Mouse (Mus musculus): Measurements from ENCODE around the gene Hdgf. TPM values are rescaled to one million over a fixed set of nuclear protein-coding genes. Genes with fewer than 3 reads are reported as not detected.

Gene Hdgf
- polyA plus RNA-seq, 1 experiment from 2014 or later, result 258 TPM

DNA sequence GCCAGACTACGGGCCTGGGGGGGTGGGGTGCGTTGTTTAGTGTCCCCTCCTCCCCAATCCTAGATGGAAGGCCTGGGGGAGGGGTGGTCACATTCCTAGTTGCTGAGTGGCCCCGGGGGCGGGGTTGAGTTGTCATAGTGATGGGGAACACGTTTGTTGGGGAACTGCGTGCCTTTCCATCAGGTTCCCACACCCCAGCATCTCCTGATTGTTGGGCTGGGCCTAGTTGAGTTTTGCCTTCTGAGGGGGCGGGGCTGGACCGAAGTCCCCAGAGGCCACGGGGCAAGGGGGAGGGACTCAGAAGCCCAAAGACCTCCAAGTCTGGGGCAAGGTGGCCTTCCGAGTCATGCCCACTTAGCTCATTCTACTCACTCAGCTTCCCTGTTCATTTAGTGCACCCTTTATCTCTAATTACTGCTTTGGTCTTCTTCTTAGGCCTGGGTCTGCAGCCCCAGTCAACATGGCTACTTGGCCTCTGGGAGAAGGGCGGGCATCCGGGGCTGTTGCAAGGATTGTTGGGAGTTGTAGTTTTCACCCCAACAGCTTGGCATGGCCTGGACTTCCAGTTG is 4.5 kb downstream of the Hdgf start:
- H3K27me3 ChIP-seq, result no peaks in the 10 kb centered on the region
- peak overlapping the region; percentile 96 for H3K27ac ChIP-seq
- peak overlapping the region; percentile 40 for H3K4me3 ChIP-seq
- H3K4me2 ChIP-seq, result peak overlapping the region; percentile 74
- H3K9ac ChIP-seq, result peak overlapping the region; percentile 36
- peak; percentile 29 for ATAC-seq (ENCODE audit: borderline replicate concordance, extremely low read depth, low FRiP score, low TSS enrichment)
- no peaks in the 10 kb centered on the region for H3K9me3 ChIP-seq
- H3K36me3 ChIP-seq, result peaks cover 28% of the 10 kb centered on the region
- H3K4me1 ChIP-seq, result peaks cover 41% of the 10 kb centered on the region
- 8% methylated on average over 12 of the region's 12 CpGs for WGBS

DNA sequence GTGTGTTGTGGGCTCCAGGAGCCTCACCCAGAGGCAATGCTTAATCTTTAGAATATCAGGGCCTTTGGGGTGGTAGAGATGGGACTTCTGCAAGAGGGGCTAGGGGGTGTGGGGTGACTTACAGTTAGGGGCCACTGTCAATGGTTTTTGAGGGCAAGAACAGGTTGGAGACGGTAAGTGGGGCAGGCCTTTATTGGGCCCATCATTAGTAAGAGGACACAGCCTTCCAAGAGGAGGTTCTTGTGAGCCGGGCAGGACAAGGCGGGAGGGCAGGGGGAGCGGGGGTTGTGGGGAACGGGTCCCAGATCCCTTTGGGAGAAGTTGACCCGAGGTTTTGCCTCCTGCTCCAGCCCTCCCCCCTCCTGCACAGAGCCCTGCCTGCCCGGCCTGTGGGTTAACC is 7.4 kb downstream of the Hdgf start:
- H3K36me3 ChIP-seq, result peaks cover 48% of the 10 kb centered on the region
- H3K4me3 ChIP-seq, result no peak overlapping the region
- no peak overlapping the region for H3K9ac ChIP-seq
- peaks cover 33% of the 10 kb centered on the region for H3K4me1 ChIP-seq
- ATAC-seq (ENCODE audit: borderline replicate concordance, extremely low read depth, low FRiP score, low TSS enrichment), result no peak
- H3K4me2 ChIP-seq, result no peak overlapping the region
- H3K9me3 ChIP-seq, result no peaks in the 10 kb centered on the region
- no peak overlapping the region for H3K27ac ChIP-seq
- WGBS, result 72% methylated on average over 7 of the region's 7 CpGs
- H3K27me3 ChIP-seq, result no peaks in the 10 kb centered on the region

DNA sequence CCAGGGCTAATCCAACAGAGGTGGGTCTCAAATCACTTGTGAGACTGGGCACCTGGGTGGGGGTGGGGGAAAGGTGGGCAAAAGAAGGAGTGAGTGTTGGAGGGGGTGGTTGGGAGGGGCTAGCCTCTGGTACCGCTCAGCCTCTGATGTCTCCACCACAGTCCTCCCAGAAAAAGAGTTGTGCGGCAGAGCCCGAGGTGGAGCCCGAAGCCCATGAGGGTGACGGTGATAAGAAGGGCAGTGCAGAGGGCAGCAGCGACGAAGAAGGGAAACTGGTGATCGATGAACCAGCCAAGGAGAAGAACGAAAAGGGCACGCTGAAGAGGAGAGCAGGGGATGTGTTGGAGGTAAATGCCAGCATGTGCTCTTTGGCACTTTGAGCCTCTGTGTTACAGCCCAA is 7.8 kb downstream of the Hdgf start:
- no peak overlapping the region for H3K4me3 ChIP-seq
- no peaks in the 10 kb centered on the region for H3K9me3 ChIP-seq
- WGBS, result 87% methylated on average over 10 of the region's 10 CpGs
- no peak overlapping the region for H3K9ac ChIP-seq
- H3K4me1 ChIP-seq, result peaks cover 33% of the 10 kb centered on the region
- no peaks in the 10 kb centered on the region for H3K27me3 ChIP-seq
- H3K27ac ChIP-seq, result no peak overlapping the region
- no peak for ATAC-seq (ENCODE audit: borderline replicate concordance, extremely low read depth, low FRiP score, low TSS enrichment)
- peaks cover 48% of the 10 kb centered on the region for H3K36me3 ChIP-seq
- no peak overlapping the region for H3K4me2 ChIP-seq

DNA sequence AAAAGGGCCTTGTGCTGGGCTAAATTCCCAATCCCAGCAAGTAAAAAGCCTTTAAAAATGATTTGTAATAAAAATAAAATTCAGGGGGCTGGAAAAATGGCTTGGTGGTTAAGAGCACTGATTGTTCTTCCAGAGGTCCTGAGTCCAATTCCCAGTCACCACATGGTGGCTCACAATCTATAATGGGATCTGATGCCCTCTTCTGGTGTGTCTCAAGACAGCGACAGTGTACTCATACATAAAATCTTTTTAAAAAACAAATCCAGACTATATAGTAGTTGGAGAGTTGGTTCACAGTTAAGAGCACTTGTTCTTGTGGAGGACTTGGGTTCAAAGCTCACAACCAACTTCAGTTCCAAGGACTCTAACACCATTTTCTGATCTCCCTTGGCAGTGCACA is 10.9 kb downstream of the Hdgf start:
- Histone ChIP-seq H3K27ac (no peak overlapping the region), H3K9me3 (no peaks in the 10 kb centered on the region), H3K27me3 (no peaks in the 10 kb centered on the region), H3K4me1 (peaks cover 15% of the 10 kb centered on the region), H3K4me2 (no peak overlapping the region), H3K36me3 (peaks cover 51% of the 10 kb centered on the region), H3K4me3 (no peak overlapping the region), H3K9ac (no peak overlapping the region)
- WGBS, result 81% methylated on average over 1 of the region's 1 CpGs
- no peak for ATAC-seq (ENCODE audit: borderline replicate concordance, extremely low read depth, low FRiP score, low TSS enrichment)

DNA sequence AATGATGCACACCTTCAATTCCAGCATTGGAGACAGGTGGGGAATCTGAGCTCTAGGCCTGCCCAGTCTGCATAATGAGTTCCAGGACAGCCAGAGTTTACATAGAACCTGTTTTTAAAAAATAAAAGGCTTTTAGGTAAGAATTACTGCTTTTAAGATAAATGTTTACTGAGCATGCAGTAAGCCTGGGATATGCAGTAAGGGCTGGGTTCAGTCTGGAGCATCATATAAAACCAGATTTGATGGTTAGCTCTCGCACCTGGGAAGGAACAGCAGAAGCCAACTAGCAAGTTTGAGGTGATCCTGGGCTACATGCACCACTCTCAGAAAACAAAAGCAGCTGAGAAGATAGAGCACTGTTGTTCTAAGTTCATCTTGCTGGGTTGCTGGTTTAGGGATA is 12.4 kb downstream of the Hdgf start:
- H3K4me3 ChIP-seq, result no peak overlapping the region
- peaks cover 58% of the 10 kb centered on the region for H3K36me3 ChIP-seq
- ATAC-seq (ENCODE audit: borderline replicate concordance, extremely low read depth, low FRiP score, low TSS enrichment), result no peak
- H3K4me1 ChIP-seq, result peaks cover 15% of the 10 kb centered on the region
- H3K9ac ChIP-seq, result no peak overlapping the region
- H3K27me3 ChIP-seq, result no peaks in the 10 kb centered on the region
- H3K27ac ChIP-seq, result peak overlapping the region; percentile 86; the same call in 1 of the 2 replicates
- no peaks in the 10 kb centered on the region for H3K9me3 ChIP-seq
- peak overlapping the region; percentile 79; the same call in 1 of the 2 replicates for H3K4me2 ChIP-seq
- WGBS, result 89% methylated on average over 1 of the region's 1 CpGs

DNA sequence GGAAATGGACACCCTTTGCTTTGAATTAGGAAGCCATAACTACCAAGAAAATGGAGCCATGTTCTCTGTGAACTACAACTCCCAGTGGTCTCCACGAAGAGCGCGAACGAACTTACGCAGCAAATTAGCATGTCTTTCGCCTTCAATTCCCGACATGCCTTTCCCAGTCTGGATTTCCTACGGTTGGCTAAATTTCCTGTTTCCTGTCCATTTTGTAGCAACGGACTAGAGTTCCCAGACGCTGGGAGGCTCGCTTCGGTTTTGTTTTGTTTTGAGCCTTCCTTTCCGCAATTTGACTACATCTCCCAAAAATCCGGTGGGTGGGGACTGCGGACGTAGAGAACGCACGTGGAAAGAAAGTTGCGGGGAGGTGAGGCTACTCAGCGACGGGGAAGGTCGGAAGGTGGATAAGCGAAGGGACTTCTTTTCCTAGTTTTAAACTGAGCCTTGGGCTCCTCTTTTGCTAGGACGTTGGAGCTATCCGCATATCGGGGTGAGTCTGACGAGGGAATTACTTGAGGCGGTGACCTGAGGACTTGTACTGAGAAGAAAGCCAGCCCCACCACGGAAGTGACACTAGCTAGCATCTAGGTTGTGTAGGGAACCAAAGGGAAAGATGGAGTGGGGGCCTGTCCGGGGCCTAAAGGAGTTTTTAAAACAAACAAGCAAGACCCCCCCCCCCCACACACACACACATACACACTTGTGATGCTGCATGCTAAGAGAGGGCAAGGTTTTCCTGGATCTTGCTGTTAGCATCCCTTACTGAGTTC is 13.4 kb downstream of the Hdgf start, which contains the start of gene Mrpl24:
Mrpl24 (plus strand) TSS at position 171 of the 773 bp plus-strand sequence.
- no peaks in the 10 kb centered on the region for H3K9me3 ChIP-seq
- under 1% methylated on average over 30 of the region's 30 CpGs for WGBS

GRCm38 (mm10) chr3:87920270-87920943 is 14.3 kb downstream of the Hdgf start:
- peak overlapping the region; percentile 79 for H3K4me2 ChIP-seq
- peaks cover 57% of the 10 kb centered on the region for H3K36me3 ChIP-seq
- no peaks in the 10 kb centered on the region for H3K27me3 ChIP-seq
- H3K4me3 ChIP-seq, result peak overlapping the region; percentile 76
- no peak overlapping the region for H3K27ac ChIP-seq
- ATAC-seq (ENCODE audit: borderline replicate concordance, extremely low read depth, low FRiP score, low TSS enrichment), result no peak
- WGBS, result 62% methylated on average over 9 of the region's 9 CpGs
- H3K9me3 ChIP-seq, result no peaks in the 10 kb centered on the region
- peaks cover 15% of the 10 kb centered on the region for H3K4me1 ChIP-seq
- H3K9ac ChIP-seq, result peak overlapping the region; percentile 71

More for the DNA sequence above, 13.4 kb downstream of the Hdgf start, which contains the start of gene Mrpl24:
- H3K27ac ChIP-seq, result peak within 1 kb of the TSS; percentile 86
- peak within 1 kb of the TSS; percentile 76 for H3K4me3 ChIP-seq
- peak; percentile 87 for ATAC-seq (ENCODE audit: borderline replicate concordance, extremely low read depth, low FRiP score, low TSS enrichment)
- no peaks in the 10 kb centered on the region for H3K27me3 ChIP-seq
- peaks cover 15% of the 10 kb centered on the region for H3K4me1 ChIP-seq
- H3K36me3 ChIP-seq, result peaks cover 58% of the 10 kb centered on the region
- peak within 1 kb of the TSS; percentile 71 for H3K9ac ChIP-seq
- H3K4me2 ChIP-seq, result peak within 1 kb of the TSS; percentile 79

- 87% methylated on average over 7 of the region's 7 CpGs for WGBS
- Histone ChIP-seq H3K9me3 (no peaks in the 10 kb centered on the region), H3K4me2 (no peak overlapping the region), H3K4me3 (no peak overlapping the region), H3K4me1 (peaks cover 14% of the 10 kb centered on the region), H3K9ac (no peak overlapping the region), H3K27ac (no peak overlapping the region), H3K36me3 (peaks cover 58% of the 10 kb centered on the region), H3K27me3 (no peaks in the 10 kb centered on the region)
- ATAC-seq (ENCODE audit: borderline replicate concordance, extremely low read depth, low FRiP score, low TSS enrichment), result no peak
Observed at GRCm38 (mm10) chr3:87924996-87925395, 18.9 kb downstream of the Hdgf start.

- Histone ChIP-seq H3K27me3 (no peaks in the 10 kb centered on the region), H3K9me3 (no peaks in the 10 kb centered on the region), H3K4me1 (peaks cover 24% of the 10 kb centered on the region), H3K4me3 (no peak overlapping the region), H3K27ac (no peak overlapping the region), H3K36me3 (peaks cover 62% of the 10 kb centered on the region), H3K4me2 (no peak overlapping the region), H3K9ac (no peak overlapping the region)
- no peak for ATAC-seq (ENCODE audit: borderline replicate concordance, extremely low read depth, low FRiP score, low TSS enrichment)
- 87% methylated on average over 5 of the region's 5 CpGs for WGBS
Observed at GRCm38 (mm10) chr3:87927452-87927851, 21.3 kb downstream of the Hdgf start.

- Histone ChIP-seq H3K4me1 (peaks cover 30% of the 10 kb centered on the region), H3K36me3 (peaks cover 53% of the 10 kb centered on the region)
Observed at GRCm38 (mm10) chr3:87929341-87930077, 23.4 kb downstream of the Hdgf start.

DNA sequence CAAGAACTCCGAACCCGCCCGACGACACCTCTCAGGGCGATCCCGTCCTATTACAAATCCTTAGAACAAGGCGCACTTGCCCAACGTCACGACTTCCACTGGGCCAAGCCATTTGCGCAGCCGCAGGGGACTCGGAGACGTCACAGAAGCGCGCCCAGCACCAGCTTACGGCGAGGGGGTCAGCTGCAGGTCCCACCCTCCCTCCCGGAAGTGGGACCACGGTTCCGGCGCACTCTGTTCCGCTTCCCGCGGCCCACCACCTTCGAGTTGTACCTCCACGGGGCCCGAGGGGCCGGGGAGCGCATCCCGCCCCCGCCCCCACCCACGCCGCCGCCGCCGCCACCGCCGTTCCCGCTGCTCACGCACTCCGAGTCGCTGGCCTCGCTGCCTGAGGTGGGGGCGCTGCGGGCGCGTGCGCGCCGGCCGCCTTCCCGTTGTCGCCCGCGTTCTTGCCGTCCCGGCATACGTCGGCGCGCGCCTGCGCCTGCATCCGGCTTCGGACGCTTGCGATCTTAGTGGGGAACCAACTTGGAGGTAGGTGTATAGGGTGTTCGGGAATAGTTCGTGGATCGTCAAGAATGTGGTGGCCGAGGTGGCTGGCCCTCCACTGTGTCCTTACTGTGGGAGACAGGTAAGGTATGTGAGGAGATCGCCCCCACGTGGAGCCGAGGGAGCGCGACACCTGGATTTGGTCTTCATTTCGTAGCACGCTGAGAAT is 24.1 kb downstream of the Hdgf start, which contains the start of the genes Isg20l2 and Rrnad1:
Isg20l2 (plus strand) TSS at position 237 of the 718 bp plus-strand sequence.
Rrnad1 (minus strand) TSS at position 640 of the 718 bp plus-strand sequence.
- Histone ChIP-seq H3K9me3 (no peaks in the 10 kb centered on the region), H3K36me3 (peaks cover 52% of the 10 kb centered on the region), H3K27me3 (no peaks in the 10 kb centered on the region), H3K27ac (peak within 1 kb of the TSS; percentile 89), H3K4me3 (peak within 1 kb of the TSS; percentile 93), H3K4me2 (peak within 1 kb of the TSS; percentile 72), H3K4me1 (peaks cover 30% of the 10 kb centered on the region), H3K9ac (peak within 1 kb of the TSS; percentile 96)
- under 1% methylated on average over 73 of the region's 78 CpGs for WGBS
- ATAC-seq (ENCODE audit: borderline replicate concordance, extremely low read depth, low FRiP score, low TSS enrichment), result peak; percentile 97

More at GRCm38 (mm10) chr3:87929341-87930077, 23.4 kb downstream of the Hdgf start:
- 2% methylated on average over 26 of the region's 26 CpGs for WGBS
- Histone ChIP-seq H3K9me3 (no peaks in the 10 kb centered on the region), H3K4me2 (peak overlapping the region; percentile 68), H3K9ac (peak overlapping the region; percentile 96), H3K27me3 (no peaks in the 10 kb centered on the region), H3K4me3 (peak overlapping the region; percentile 93), H3K27ac (peak overlapping the region; percentile 74)
- peak; percentile 50 for ATAC-seq (ENCODE audit: borderline replicate concordance, extremely low read depth, low FRiP score, low TSS enrichment)
